Mouse (Mus musculus) embryonic fibroblast, embryonic 13.5 days (primary cell): ENCODE measurements around the gene Aida.
"Not testable (repeated sequence)": the region's sequence is repeated elsewhere in the genome, so short reads cannot be mapped to it uniquely, and the experiment has no call there.

Experiments
- CTCF ChIP-seq: IDR thresholded peaks from 2 replicates; pipeline ENCODE4 v1.5.1; 2011; ENCODE audit warnings: mild to moderate bottlenecking, control low read depth, low read length, moderate library complexity, borderline replicate concordance; ENCODE audit not compliant: insufficient read depth
- POLR2A ChIP-seq: IDR thresholded peaks from 2 replicates; pipeline ENCODE4 v1.6.1; 2011; ENCODE audit warnings: low read depth, mild to moderate bottlenecking, control low read depth, low read length, moderate library complexity

DNA sequence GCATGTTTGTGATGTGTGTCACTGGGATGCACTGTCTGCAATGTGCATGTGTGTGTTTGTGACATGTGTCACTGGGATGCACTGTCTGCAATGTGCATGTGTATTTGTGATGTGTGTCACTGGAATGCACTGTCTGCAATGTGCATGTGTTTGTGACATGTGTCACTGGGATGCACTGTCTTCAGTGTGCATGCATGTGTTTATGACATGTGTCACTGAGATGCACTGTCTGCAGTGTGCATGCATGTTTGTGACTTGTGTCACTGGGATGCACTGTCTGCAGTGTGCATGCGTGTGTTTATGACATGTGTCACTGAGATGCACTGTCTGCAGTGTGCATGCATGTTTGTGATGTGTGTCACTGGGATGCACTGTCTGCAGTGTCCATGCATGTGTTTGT is 46.5 kb downstream of the Aida start:
- TF ChIP-seq CTCF, POLR2A: not testable (repeated sequence)
